Mouse (Mus musculus) erythroblast, embryonic 14.5 days (primary cell): ENCODE measurements at regions not wholly inside any gene's neighbourhood (a gene's known extent, or its start where the extent isn't known, plus 50 kb on each side); places are given as distances from the start of the nearest gene placed in this dataset.

Source experiments
- H3K27me3 ChIP-seq: 2 replicates; pipeline ENCODE4 v1.6.1; 2012; ENCODE audit warnings: inconsistent platforms; ENCODE audit not compliant: control insufficient read depth
- H3K36me3 ChIP-seq: 2 replicates; pipeline ENCODE4 v1.6.1; 2012; ENCODE audit warnings: mild to moderate bottlenecking, inconsistent platforms; ENCODE audit not compliant: control insufficient read depth
- H3K4me1 ChIP-seq: 2 replicates; pipeline ENCODE4 v1.6.1; 2012; ENCODE audit warnings: inconsistent platforms; ENCODE audit not compliant: control insufficient read depth
- H3K4me3 ChIP-seq: replicated peaks from 2 replicates; pipeline ENCODE3; 2012; ENCODE audit warnings: moderate library complexity, mild to moderate bottlenecking, inconsistent platforms
- H3K9me3 ChIP-seq: 2 replicates; pipeline ENCODE4 v1.6.1; 2012; ENCODE audit warnings: low read length, inconsistent platforms, mixed read lengths; ENCODE audit not compliant: control insufficient read depth
- GATA1 ChIP-seq: IDR thresholded peaks from 2 replicates; pipeline ENCODE4 v1.6.1; 2012; ENCODE audit warnings: low read length, inconsistent platforms, mixed read lengths
- TAL1 ChIP-seq: IDR thresholded peaks from 3 replicates; pipeline ENCODE4 v1.6.1; 2012; ENCODE audit warnings: low read length, inconsistent platforms, mixed read lengths

DNA sequence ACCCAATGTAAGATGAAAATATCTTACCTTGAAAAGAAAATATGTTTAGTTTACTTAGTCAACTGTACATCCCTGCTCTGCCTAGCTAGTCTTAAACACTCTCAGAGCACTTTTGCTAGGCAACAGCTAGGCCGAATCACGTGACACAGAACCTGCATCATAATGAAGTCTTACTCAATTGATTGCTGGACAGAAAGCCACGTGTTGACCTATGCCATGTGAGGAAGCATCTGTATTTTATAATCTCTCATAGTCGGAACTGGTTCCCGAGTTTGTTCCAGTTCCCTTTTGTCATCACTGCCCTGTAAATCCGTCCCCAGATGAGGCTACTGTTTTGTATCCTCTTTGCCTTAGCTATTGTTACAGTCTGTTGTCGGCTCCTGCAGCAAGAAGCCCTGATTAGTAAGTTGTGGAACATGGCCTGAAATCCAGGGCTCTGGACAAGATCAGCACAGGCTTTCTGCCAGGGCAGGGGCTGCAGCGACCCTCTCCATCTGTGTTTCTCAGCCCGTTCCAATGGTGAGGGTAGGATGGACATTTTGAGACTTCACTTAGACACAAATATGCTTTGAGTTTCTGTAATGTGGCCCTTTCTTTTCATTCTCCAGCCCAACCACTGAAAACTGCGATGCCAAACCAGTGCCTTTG, 883.9 kb upstream of the Car8 start:
- Histone ChIP-seq H3K4me1 (no peaks in the 10 kb centered on the region), H3K4me3 (no peak overlapping the region), H3K9me3 (no peaks in the 10 kb centered on the region), H3K36me3 (no peaks in the 10 kb centered on the region), H3K27me3 (no peaks in the 10 kb centered on the region)
- TF ChIP-seq TAL1 = no peak
- no peak for TF ChIP-seq GATA1

- Histone ChIP-seq H3K4me1 (no peaks in the 10 kb centered on the region), H3K9me3 (no peaks in the 10 kb centered on the region), H3K36me3 (no peaks in the 10 kb centered on the region), H3K27me3 (no peaks in the 10 kb centered on the region), H3K4me3 (no peak overlapping the region)
- TF ChIP-seq GATA1 (no peak), TAL1 (no peak)
Observed at GRCm38 (mm10) chr4:9116955-9117647, 878.3 kb upstream of the Car8 start.

- Histone ChIP-seq H3K36me3 (no peaks in the 10 kb centered on the region), H3K27me3 (no peaks in the 10 kb centered on the region), H3K4me1 (no peaks in the 10 kb centered on the region), H3K9me3 (no peaks in the 10 kb centered on the region), H3K4me3 (no peak overlapping the region)
- TF ChIP-seq TAL1 = no peak
- TF ChIP-seq GATA1 = no peak
Observed at GRCm38 (mm10) chr4:9115874-9116273, 877.0 kb upstream of the Car8 start.

- Histone ChIP-seq H3K9me3 (no peaks in the 10 kb centered on the region), H3K36me3 (no peaks in the 10 kb centered on the region), H3K27me3 (no peaks in the 10 kb centered on the region), H3K4me1 (no peaks in the 10 kb centered on the region), H3K4me3 (no peak overlapping the region)
- TF ChIP-seq GATA1 (no peak), TAL1 (no peak)
Observed at GRCm38 (mm10) chr4:9113982-9114381, 875.1 kb upstream of the Car8 start.

- Histone ChIP-seq H3K27me3 (no peaks in the 10 kb centered on the region), H3K4me3 (no peak overlapping the region), H3K36me3 (no peaks in the 10 kb centered on the region), H3K9me3 (no peaks in the 10 kb centered on the region), H3K4me1 (no peaks in the 10 kb centered on the region)
- TF ChIP-seq TAL1 = no peak
- TF ChIP-seq GATA1 = no peak
Observed at GRCm38 (mm10) chr4:9110355-9110754, 871.5 kb upstream of the Car8 start.

GRCm38 (mm10) chr4:9107295-9107694, 868.5 kb upstream of the Car8 start:
- Histone ChIP-seq H3K36me3 (no peaks in the 10 kb centered on the region), H3K4me1 (no peaks in the 10 kb centered on the region), H3K4me3 (no peak overlapping the region), H3K9me3 (no peaks in the 10 kb centered on the region), H3K27me3 (no peaks in the 10 kb centered on the region)
- TF ChIP-seq TAL1 = no peak
- TF ChIP-seq GATA1 = no peak

DNA sequence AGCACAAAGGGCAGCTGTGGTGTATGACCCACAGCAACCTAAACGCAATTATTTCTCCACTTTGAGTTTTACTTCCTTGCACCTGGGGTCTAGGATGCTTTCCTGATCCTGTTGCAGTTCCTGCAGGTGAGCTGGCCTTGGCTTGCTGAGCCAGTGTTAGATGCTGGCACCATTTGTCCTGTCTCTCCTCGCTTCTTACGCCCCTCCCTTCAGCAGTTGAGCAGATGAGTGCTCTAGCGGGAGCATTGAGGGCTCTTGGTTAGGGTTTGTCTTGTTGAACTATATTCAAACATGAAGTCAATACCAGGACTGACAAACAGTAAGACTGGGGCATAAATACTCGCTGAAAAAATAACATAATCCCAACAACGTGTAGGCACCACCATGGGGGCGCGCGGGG, 867.9 kb upstream of the Car8 start:
- Histone ChIP-seq H3K27me3 (no peaks in the 10 kb centered on the region), H3K4me1 (no peaks in the 10 kb centered on the region), H3K4me3 (no peak overlapping the region), H3K9me3 (no peaks in the 10 kb centered on the region), H3K36me3 (no peaks in the 10 kb centered on the region)
- no peak for TF ChIP-seq GATA1

GRCm38 (mm10) chr4:9104657-9105056, 865.8 kb upstream of the Car8 start:
- H3K4me3 ChIP-seq = no peak overlapping the region
- H3K9me3 ChIP-seq = no peaks in the 10 kb centered on the region
- no peaks in the 10 kb centered on the region for H3K4me1 ChIP-seq
- no peak for TF ChIP-seq TAL1
- no peak for TF ChIP-seq GATA1
- no peaks in the 10 kb centered on the region for H3K36me3 ChIP-seq
- H3K27me3 ChIP-seq = no peaks in the 10 kb centered on the region

DNA sequence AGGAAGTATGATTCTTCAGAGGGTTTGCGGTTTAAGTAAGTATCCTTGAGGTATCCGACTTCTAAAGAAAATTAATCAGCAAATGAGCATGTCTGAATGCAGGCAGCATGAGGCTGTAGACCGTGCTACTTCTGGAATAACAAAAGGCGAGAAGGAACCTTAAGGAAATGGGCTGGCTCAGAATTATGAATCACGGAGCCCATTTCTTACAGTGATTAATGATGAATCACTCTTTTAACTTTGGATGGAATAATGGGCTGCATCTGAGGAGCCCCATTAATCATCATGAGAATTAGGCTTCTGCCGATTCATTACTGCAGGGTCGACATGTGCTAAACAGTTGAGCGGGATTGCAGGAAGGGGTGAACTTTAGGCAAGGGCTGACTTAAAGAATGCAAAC, 865.1 kb upstream of the Car8 start:
- H3K36me3 ChIP-seq = no peaks in the 10 kb centered on the region
- no peak overlapping the region for H3K4me3 ChIP-seq
- TF ChIP-seq TAL1 = no peak
- no peak for TF ChIP-seq GATA1
- H3K4me1 ChIP-seq = no peaks in the 10 kb centered on the region
- no peaks in the 10 kb centered on the region for H3K27me3 ChIP-seq
- H3K9me3 ChIP-seq = no peaks in the 10 kb centered on the region
